Mouse (Mus musculus): ENCODE measurements around the gene Xrra1.

DNA sequence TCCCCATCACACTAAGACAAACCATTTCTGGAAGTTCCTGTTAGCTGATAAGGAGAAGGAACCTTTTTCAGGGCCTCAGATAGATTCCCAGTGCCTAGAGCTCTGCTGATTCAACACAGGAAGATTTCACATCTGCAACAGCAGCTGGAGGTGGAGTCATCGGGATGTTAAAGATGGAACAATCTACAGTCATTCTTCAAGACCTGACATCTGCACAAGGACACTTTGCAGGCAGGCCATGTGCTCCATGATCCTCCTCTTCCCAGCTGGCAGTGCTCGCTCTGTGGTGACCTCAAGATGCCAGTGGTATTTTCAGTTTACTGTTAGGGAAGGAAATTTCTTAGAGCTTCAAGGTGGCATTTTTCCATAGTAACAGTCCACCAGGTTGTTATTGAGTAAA lies 33.4 kb downstream of the Xrra1 start:
- no peak for TF ChIP-seq CTCF (IDR thresholded peaks at IDR 0.05; ENCODE audit: borderline replicate concordance, insufficient read depth, low read depth, low read length)
- no peak for TF ChIP-seq POLR2A (IDR thresholded peaks at IDR 0.05; ENCODE audit: borderline replicate concordance, insufficient read depth, low read length)

Measured in cerebellum, adult 2 months (tissue).